Mouse (Mus musculus): ENCODE data around the gene Smim12.
A peak's percentile ranks its signal among the peaks of the same experiment; 100 is the strongest.

The Smim12 gene

DNA sequence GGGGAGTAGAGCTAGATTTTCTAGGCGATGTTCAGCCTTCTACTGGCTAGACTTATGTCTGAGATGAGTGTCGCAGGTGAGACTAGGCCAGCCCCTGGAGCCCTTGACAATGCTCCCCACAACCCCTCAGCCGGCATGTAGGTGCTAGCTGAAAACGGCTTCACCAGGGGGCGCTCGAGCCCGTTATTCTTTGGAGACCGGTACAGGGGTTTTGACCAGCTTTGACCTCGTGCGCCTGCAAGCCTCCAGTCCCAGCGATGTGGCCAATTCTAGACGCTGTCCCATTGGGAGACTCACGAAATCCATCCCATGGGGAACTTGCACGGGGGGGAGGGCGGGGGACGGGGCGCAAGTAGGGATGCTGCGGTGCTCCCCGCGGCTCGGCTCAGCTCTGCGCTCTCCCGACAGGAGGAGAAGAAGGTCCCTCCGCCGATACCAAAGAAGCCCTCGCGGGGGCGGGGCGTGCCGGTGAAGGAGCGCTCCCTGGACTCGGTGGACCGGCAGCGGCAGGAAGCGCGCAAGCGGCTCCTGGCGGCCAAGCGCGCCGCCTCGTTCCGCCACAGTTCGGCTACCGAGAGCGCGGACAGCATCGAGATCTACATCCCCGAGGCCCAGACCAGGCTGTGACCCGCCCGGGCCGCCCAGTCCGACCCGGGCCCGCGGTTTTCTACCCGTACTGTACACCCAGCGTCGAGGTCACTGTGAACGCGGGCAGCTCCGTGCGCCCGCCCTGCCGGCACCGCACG lies 7.7 kb upstream of the Smim12 start:
- DNase-seq (ENCODE audit: low spot score), result peak; percentile 95

- DNase-seq (ENCODE audit: low spot score), result peak; percentile 54
Measured at GRCm38 (mm10) chr4:127236631-127237030, 7.0 kb upstream of the Smim12 start.

GRCm38 (mm10) chr4:127237271-127237670 lies 6.3 kb upstream of the Smim12 start:
- DNase-seq (ENCODE audit: low spot score), result no peak

DNA sequence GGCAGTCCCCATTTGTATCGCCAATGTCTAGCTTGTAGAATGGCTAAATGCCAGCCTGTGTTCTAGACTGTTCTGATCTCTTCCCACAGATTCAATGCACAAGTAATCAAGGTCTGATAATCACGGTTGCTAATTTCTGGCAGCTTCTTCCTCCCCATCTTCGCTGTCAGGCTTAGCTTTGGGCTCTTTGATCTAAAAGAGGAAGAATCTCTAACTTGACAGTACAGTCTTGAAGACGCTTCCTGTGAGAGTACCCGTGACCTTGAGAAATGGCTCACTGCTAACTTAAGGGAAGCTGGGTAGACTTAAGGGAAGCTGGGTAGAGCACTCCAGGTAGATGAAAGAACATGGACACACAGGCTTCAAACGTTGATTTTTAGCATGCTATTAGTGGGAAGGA lies 888 bp upstream of the Smim12 start:
- DNase-seq (ENCODE audit: low spot score), result no peak

GRCm38 (mm10) chr4:127243953-127244352 lies 369 bp downstream of the Smim12 start:
- no peak for DNase-seq (ENCODE audit: low spot score)

- peak; percentile 97 for DNase-seq (ENCODE audit: low spot score)
Measured at GRCm38 (mm10) chr4:127249701-127250349, 6.2 kb downstream of the Smim12 start.

DNA sequence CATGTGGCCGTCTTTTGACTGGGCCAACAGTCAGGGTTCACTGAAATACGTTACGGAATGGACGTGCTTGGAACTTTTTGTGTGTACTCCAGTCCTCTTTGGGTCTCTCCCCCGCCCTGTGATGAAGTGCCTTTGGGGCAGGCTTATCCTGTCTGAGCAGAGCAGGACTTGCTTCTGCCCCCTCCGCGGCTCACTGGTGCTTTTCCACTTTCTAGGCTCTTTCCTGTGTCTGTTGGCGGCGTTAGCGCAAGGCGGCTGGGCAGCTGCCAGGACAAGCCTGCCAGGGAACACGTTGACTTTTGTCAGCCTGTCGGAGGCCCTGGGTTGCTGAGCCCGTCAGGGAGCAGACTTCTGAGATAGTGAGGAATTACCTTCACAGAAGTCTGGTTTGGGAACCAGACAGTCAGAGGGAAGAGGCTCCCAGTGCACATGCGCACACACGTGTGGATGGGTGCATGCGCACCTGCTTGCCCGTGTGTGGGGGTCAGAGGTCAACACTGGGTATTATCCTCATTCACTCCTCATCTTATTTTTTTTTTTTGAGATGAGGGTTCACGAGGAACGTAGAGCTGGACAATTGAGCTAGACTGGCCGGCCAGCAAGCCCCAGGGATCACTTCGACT lies 8.5 kb downstream of the Smim12 start:
- DNase-seq (ENCODE audit: low spot score), result peak; percentile 72

DNA sequence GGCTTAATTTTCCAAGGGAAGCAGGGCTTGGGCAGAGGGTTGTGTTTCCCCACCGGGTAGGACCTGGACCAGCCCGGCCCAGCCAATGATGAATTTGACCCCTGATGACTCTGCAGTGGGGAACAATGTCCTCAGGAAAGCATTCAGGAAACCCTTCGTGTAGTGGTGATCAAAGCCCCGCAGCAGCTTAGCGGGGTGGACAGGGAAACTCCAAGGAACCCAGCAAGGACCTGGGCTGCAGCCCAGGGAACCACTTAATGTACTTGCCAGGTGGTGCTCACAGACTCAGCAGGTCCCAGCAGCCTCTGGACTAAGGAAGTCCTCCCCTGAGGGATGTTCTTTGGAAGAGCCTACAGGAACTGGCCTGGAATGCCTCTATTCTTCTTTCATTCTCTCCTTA lies 13.2 kb downstream of the Smim12 start:
- no peak for DNase-seq (ENCODE audit: low spot score)

DNA sequence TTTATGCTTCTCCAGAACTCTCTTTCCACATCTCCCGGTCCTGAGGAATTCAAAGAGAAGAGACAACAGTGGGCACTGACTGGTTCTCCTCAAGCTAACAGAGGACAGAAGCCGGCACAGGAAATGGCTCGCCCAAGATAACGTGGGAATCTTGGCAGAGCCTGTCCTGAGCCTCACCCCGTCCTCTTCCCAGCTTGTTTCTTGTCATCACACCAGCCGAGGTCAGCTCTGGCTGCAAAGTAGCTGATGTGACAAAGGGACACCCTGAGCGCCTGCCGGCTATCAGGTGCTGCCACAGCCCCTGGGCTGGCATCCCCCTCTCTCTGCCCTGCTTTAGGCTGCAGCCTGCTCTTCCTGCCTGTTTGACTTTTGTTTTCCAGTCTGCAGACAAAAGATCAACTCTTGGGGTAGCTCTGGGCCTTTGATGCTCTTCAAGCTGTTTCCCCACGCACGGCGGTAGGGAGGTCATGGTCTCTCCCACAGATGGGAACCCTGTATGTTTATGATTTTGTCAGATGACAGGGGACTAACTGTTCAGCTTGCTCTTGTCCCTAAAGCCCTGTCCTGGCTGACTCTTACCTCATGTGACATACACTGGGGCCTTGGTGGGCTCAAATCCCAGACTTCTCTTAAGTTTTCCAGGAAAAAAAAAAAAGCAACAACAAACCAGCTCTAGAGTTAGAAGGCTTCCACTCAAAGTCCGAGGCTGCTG lies 14.8 kb downstream of the Smim12 start:
- no peak for DNase-seq (ENCODE audit: low spot score)

- DNase-seq (ENCODE audit: low spot score), result no peak
Measured at GRCm38 (mm10) chr4:127261601-127262000, 18.0 kb downstream of the Smim12 start.

DNA sequence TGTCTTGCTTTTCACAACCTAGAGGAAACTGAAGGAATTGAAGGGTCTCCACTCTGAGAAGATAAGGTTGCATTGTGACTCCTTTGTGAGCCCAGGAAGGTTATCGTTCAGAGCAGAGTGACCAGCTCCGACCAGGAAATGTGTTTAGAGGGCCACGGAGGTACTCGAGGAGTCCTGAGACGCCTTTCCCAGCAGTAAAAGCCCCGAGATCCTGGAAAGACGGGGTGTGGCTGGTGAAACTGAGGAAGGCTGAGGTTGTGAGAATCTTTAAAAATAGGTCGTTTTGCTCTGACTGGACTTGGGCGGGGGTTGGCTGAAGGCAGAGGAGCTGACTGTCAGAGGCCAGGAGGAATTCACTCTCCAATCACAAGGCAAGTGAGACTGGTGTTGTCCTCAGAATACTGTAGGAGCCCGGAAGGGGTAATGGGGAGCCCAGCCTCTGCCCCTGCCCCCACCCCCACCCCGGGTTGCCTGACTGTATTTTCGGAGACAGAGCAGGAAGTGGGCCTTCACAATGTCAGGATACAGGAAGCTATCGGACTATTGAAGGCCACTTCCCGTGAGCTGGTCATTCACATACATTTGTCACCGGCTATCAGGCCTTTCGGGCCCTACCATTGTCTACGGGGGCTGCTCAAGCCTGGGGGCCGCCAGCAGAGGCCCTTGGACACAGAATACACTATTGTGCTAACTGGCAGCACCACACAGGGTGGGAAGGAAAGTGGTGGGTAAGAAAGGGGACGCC lies 20.0 kb downstream of the Smim12 start:
- no peak for DNase-seq (ENCODE audit: low spot score)

GRCm38 (mm10) chr4:127264183-127264554 lies 20.6 kb downstream of the Smim12 start:
- DNase-seq (ENCODE audit: low spot score), result no peak

GRCm38 (mm10) chr4:127278451-127279001 lies 34.9 kb downstream of the Smim12 start:
- DNase-seq (ENCODE audit: low spot score), result no peak

DNA sequence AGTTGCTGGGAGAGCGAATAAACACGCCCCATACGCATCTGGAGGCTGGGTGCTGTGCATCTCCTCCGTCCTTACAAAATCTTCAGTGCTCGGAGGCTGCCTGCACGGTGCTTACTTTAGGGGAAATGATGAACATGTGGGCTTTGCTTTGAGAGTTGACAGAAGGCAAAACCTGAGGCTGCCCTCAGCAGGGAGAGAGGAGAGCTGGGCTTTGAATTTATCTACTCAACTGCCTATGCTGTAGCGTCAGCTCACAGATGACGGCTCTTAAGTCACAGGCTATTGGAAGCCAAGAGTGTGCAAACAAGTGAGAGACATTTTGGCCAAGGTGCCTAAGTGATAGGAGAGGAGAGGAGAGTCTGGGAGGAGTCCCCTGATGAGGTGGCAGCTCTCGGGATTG lies 35.7 kb downstream of the Smim12 start:
- no peak for DNase-seq (ENCODE audit: low spot score)

DNA sequence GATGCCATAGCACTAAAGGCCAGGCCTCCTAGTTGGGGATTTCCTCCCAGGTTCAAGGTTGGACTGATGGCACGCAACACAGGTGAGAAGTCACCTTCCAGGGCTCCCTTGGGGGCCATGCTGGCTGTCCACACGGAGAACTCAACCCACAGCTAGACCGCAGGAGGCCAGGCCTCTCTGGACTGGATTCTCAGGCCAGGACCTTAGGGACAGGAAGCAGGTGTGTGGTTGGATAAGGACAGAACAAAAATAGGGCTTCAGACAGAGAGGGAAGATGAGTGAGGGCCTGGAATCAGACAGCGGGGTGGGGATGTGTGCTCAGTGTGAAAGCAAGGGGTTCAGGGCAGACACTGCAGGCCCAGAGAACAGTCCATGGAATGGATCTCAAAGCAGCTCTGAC lies 43.3 kb downstream of the Smim12 start:
- no peak for DNase-seq (ENCODE audit: low spot score)

GRCm38 (mm10) chr4:127289039-127289548 lies 45.5 kb downstream of the Smim12 start:
- no peak for DNase-seq (ENCODE audit: low spot score)

DNA sequence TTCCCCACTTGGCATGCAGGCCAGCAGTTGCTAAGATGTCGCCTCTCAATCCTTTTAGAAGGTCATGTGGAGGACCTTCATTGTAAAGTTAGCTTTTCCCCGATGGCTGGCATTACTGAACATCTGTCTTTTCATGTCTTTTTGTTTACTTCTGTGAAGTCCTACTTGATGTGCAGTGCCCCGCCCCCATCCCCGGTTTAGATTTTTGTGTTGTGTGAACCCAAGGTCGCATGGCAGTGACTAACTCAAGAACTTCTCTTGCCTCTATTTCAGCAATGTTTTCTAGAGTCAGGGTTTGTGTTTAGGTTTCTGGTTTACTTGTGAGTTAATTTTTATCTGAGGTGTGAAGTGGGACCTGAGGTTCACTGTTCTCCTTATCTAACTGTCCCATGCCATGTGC lies 49.0 kb downstream of the Smim12 start:
- DNase-seq (ENCODE audit: low spot score), result no peak
